Mouse (Mus musculus) lung, postnatal 0 days (tissue): ENCODE results near the gene Mad1l1.

Experiments used
- CTCF ChIP-seq: IDR thresholded peaks from 2 replicates; pipeline ENCODE4 v1.5.1; 2016; ENCODE audit warnings: antibody characterized with exemption, mild to moderate bottlenecking
- EP300 ChIP-seq: IDR thresholded peaks from 2 replicates; pipeline ENCODE4 v1.6.1; 2016; ENCODE audit warnings: antibody characterized with exemption, mild to moderate bottlenecking, control low read depth

DNA sequence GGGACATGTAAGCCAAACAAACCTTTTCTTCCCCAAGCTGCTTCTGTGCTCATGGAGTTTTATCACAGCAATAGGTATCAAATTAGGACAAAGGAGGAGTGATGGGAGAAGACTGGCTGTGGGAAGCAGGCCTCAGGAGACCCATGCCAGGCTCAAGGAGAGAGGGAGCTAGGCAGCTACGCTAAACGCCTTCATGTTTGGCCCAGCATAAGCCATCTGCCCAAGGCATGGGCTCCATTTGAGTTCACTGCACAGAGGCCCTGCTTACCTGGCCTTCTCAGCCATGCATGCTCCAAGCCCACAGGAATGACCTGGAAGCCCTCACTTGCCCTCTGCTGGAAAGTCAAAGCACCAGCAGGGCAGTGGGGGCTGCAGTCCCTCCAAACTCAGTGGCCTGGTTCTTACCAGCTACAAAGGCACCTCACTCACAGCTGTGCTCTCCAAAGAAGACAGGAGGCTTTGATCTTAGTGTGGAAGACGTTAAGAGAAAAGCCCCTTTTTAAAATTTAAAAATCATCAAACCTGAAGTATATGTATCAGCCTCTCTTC is 206.8 kb downstream of the Mad1l1 start:
- TF ChIP-seq CTCF (peak; percentile 31), EP300 (no peak)
